Mouse (Mus musculus) myocyte (in vitro differentiated cells): Measurements from ENCODE around the gene Ep400.

ENCODE experiments used
- CEBPB ChIP-seq: IDR thresholded peaks from 2 replicates; pipeline ENCODE4 v1.6.1; 2011; ENCODE audit warnings: mild to moderate bottlenecking, moderate library complexity; ENCODE audit not compliant: poor library complexity, insufficient read depth, severe bottlenecking
- MAX ChIP-seq: IDR thresholded peaks from one replicate; pipeline ENCODE4 v1.6.1; 2011; ENCODE audit warnings: low read depth, mild to moderate bottlenecking, control low read depth
- MYOG ChIP-seq, 3 experiments: IDR thresholded peaks; one replicate each; pipeline ENCODE4 v1.6.1; 2011; ENCODE audit warnings: control low read depth in 2 of 3, low read depth in 2 of 3, mild to moderate bottlenecking in 2 of 3; ENCODE audit not compliant: insufficient read length in 2 of 3, control insufficient read depth in 1 of 3, insufficient read depth in 1 of 3
- POLR2A ChIP-seq: IDR thresholded peaks from one replicate; pipeline ENCODE4 v1.6.1; 2011; ENCODE audit warnings: low read depth, mild to moderate bottlenecking, control low read depth, moderate library complexity; ENCODE audit not compliant: insufficient read length
- REST ChIP-seq: IDR thresholded peaks from one replicate; pipeline ENCODE4 v1.6.1; 2011; ENCODE audit warnings: mild to moderate bottlenecking, control low read depth, moderate library complexity; ENCODE audit not compliant: insufficient read depth, insufficient read length
- SRF ChIP-seq: IDR thresholded peaks from one replicate; pipeline ENCODE4 v1.6.1; 2011; ENCODE audit warnings: low read depth; ENCODE audit not compliant: control insufficient read depth, insufficient read length
- TCF12 ChIP-seq: IDR thresholded peaks from one replicate; pipeline ENCODE4 v1.6.1; 2011; ENCODE audit warnings: mild to moderate bottlenecking, control low read depth; ENCODE audit not compliant: poor library complexity, insufficient read depth, severe bottlenecking
- TCF3 ChIP-seq: IDR thresholded peaks from one replicate; pipeline ENCODE4 v1.6.1; 2011; ENCODE audit warnings: low read depth, control low read depth; ENCODE audit not compliant: insufficient read length
- USF1 ChIP-seq: IDR thresholded peaks from one replicate; pipeline ENCODE4 v1.6.1; 2011; ENCODE audit warnings: low read depth, mild to moderate bottlenecking, control low read depth, moderate library complexity

- TF ChIP-seq MYOG (IDR thresholded peaks at IDR 0.05; ENCODE audit: control insufficient read depth in 1 of 3, insufficient read depth in 1 of 3, insufficient read length in 2 of 3, low read depth in 2 of 3) (no peak), POLR2A (no peak), TCF3 (no peak), SRF (no peak), USF1 (no peak), TCF12 (no peak), REST (no peak), CEBPB (no peak), MAX (no peak)
Measured at GRCm38 (mm10) chr5:110808821-110809666, 38.5 kb upstream of the Ep400 start.
